Comparison of ENCODE assay signal across 22 mouse cellular contexts in genomic region chr4:141487581-141487980, GRCm38 (mm10). TPM values are rescaled to one million over a fixed set of nuclear protein-coding genes. Genes with fewer than 3 reads are reported as not detected.
"Had no signal": no experiment of that assay in that cellular context is flagged by ENCODE, and none has a peak within 500 bp of the region (broad histone marks: within the 10 kb centered on the region; RNA-seq: fewer than 3 reads in every experiment).

No protein-coding gene starts in this region.

- H3K27ac ChIP-seq: neural tube, embryonic 13.5 days; neural tube, embryonic 15.5 days; stomach, embryonic 15.5 days; stomach, postnatal 0 days had no signal

- H3K27me3 ChIP-seq: neural tube, embryonic 13.5 days; neural tube, embryonic 15.5 days; stomach, embryonic 15.5 days had no signal

- H3K4me2 ChIP-seq: neural tube, embryonic 13.5 days; neural tube, embryonic 15.5 days; stomach, embryonic 15.5 days had no signal

- H3K4me1 ChIP-seq: neural tube, embryonic 13.5 days; neural tube, embryonic 15.5 days; stomach, embryonic 15.5 days had no signal

- H3K4me3 ChIP-seq: neural tube, embryonic 13.5 days; neural tube, embryonic 15.5 days; stomach, embryonic 15.5 days had no signal

- H3K9me3 ChIP-seq: neural tube, embryonic 13.5 days; neural tube, embryonic 15.5 days; stomach, embryonic 15.5 days had no signal

- DNase-seq: retina, postnatal 1 day; right cerebral cortex, adult 18-20 months; right cerebral cortex, postnatal 14 days; right cerebral cortex, postnatal 25 days; right cerebral cortex, postnatal 4 days; spleen, adult 18-20 months; thymus, adult 18-20 months; thymus, adult 2 months; thymus, postnatal 14 days; thymus, postnatal 25 days; thymus, postnatal 36 days; thymus, postnatal 4 days had no signal

- H3K9ac ChIP-seq: neural tube, embryonic 13.5 days; neural tube, embryonic 15.5 days; stomach, embryonic 15.5 days had no signal

RNA-seq across cellular contexts. Expression of gene Srarp, which starts 51.7 kb away (rescaled TPM):
- total RNA-seq: neutrophil, adult 5-6 weeks had no signal
- polyA plus RNA-seq: neural tube, embryonic 13.5 days; small intestine, adult 2 months; spleen, adult 2 months; stomach, embryonic 14.5 days; stomach, embryonic 15.5 days; stomach, embryonic 16.5 days; stomach, postnatal 0 days; thymus, postnatal 0 days had no signal
